Mouse (Mus musculus) intestine, embryonic 15.5 days (tissue): ENCODE results near the gene Kcnq5. TPM values are rescaled to one million over a fixed set of nuclear protein-coding genes. Genes with fewer than 3 reads are reported as not detected.
"Not testable (repeated sequence)": the region's sequence is repeated elsewhere in the genome, so short reads cannot be mapped to it uniquely, and the experiment has no call there.

Experiments
- ATAC-seq: fragments of 200-750 bp; cut with Nextera tagmentation; 2 replicates; pipeline ENCODE4 v1.8.0; 2017; ENCODE audit warnings: moderate TSS enrichment, moderate library complexity
- H3K27ac ChIP-seq: fragments of 300-500 bp; sonication (generic); 2 replicates; pipeline ENCODE4 v1.5.1; 2015; ENCODE audit warnings: mild to moderate bottlenecking, inconsistent platforms
- H3K27me3 ChIP-seq: fragments of 300-500 bp; sonication (generic); replicated peaks from 2 replicates; pipeline ENCODE4 v1.6.1; 2015; ENCODE audit warnings: inconsistent platforms
- H3K36me3 ChIP-seq: fragments of 300-500 bp; sonication (generic); 2 replicates; pipeline ENCODE4 v1.6.1; 2015; ENCODE audit warnings: inconsistent platforms
- H3K4me1 ChIP-seq: fragments of 300-500 bp; sonication (generic); replicated peaks from 2 replicates; pipeline ENCODE4 v1.6.1; 2015; ENCODE audit warnings: inconsistent platforms
- H3K4me2 ChIP-seq: fragments of 300-500 bp; sonication (generic); replicated peaks from 2 replicates; pipeline ENCODE4 v1.6.1; 2015; ENCODE audit warnings: mild to moderate bottlenecking, inconsistent platforms
- H3K4me3 ChIP-seq: fragments of 300-500 bp; sonication (generic); replicated peaks from 2 replicates; pipeline ENCODE4 v1.5.1; 2015; ENCODE audit warnings: inconsistent platforms
- H3K9ac ChIP-seq: fragments of 300-500 bp; sonication (generic); 2 replicates; pipeline ENCODE4 v1.6.1; 2015; ENCODE audit warnings: inconsistent platforms
- H3K9me3 ChIP-seq: fragments of 300-500 bp; sonication (generic); 2 replicates; pipeline ENCODE4 v1.6.1; 2016; ENCODE audit warnings: inconsistent platforms
- WGBS: fragments of 180-500 bp; shearing (Covaris S2); methylation state at CpG from one replicate; pipeline ENCODE4 v1.1.7; 2015; 5-methylcytosine and 5-hydroxymethylcytosine counted together
- polyA plus RNA-seq: library from polyadenylated mRNA; unstranded; fragments of >200 nt; fragmentation: Nextera tagmentation; extraction: Ambion mirVana; gene quantifications from 2 replicates; pipeline ENCODE4 v1.2.1, GENCODE M21; 2015

Gene Kcnq5
- polyA plus RNA-seq, 1 experiment from 2014 or later: 1.8 TPM

- Histone ChIP-seq H3K9ac (no peak overlapping the region), H3K4me3 (no peak overlapping the region), H3K27ac (no peak overlapping the region), H3K9me3 (no peaks in the 10 kb centered on the region), H3K36me3 (no peaks in the 10 kb centered on the region), H3K4me2 (no peak overlapping the region), H3K27me3 (no peaks in the 10 kb centered on the region), H3K4me1 (no peaks in the 10 kb centered on the region)
- ATAC-seq: no peak
- 81% methylated on average over 3 of the region's 3 CpGs for WGBS
Measured at GRCm38 (mm10) chr1:21431666-21432065, 530.1 kb downstream of the Kcnq5 start.

DNA sequence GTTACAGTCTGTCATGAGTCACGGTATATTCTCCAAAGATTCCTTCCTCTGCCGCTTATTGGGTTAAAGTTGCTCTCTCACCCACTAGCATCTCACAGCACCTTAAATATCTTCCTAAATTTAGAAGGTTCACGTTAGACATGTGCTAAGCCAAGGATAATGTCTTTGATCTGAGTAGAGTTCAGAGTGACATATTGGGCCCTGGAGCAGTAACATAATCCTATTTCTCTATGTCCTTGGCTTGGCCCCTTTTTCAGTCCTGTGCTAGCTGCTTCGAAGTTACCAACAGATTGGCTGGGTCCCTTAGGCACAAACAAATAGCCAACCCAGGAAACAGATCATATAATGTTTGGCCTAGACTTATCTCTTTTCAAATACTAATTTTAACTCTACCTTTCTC, 533.7 kb downstream of the Kcnq5 start:
- Histone ChIP-seq H3K9ac (no peak overlapping the region), H3K36me3 (no peaks in the 10 kb centered on the region), H3K9me3 (no peaks in the 10 kb centered on the region), H3K4me3 (no peak overlapping the region), H3K4me2 (no peak overlapping the region), H3K4me1 (no peaks in the 10 kb centered on the region), H3K27me3 (no peaks in the 10 kb centered on the region), H3K27ac (no peak overlapping the region)
- 81% methylated on average over 4 of the region's 4 CpGs for whole genome bisulfite sequencing
- no peak for ATAC-seq

DNA sequence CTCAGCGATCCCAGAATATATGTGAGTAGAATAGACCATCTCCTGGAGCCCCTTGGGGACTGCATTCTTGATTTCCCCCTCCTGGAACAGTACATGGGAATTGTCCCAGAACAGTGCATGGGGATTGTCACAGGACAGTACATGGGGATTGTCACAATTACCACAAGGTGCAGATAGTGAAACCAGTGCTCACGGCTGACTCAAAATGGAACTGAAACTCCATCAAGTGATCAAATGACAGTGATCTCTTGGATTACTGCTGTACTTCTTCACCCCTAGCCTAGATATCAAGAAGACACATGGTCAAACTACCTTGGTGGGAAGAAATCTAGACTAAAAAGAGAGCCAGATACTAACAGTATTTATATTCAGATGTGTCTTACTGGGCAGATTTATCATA, 536.1 kb downstream of the Kcnq5 start:
- Histone ChIP-seq H3K4me1 (no peaks in the 10 kb centered on the region), H3K27me3 (no peaks in the 10 kb centered on the region), H3K9me3 (no peaks in the 10 kb centered on the region), H3K4me3 (no peak overlapping the region), H3K36me3 (no peaks in the 10 kb centered on the region), H3K9ac (no peak overlapping the region), H3K4me2 (no peak overlapping the region), H3K27ac (no peak overlapping the region)
- 76% methylated on average over 2 of the region's 2 CpGs for WGBS
- no peak for ATAC-seq

GRCm38 (mm10) chr1:21419370-21419769, 542.4 kb downstream of the Kcnq5 start:
- Histone ChIP-seq H3K27ac (no peak overlapping the region), H3K4me2 (no peak overlapping the region), H3K27me3 (no peaks in the 10 kb centered on the region), H3K4me1 (no peaks in the 10 kb centered on the region), H3K36me3 (no peaks in the 10 kb centered on the region), H3K4me3 (no peak overlapping the region), H3K9ac (no peak overlapping the region), H3K9me3 (no peaks in the 10 kb centered on the region)
- no peak for ATAC-seq

GRCm38 (mm10) chr1:21412197-21412555, 549.6 kb downstream of the Kcnq5 start:
- H3K27ac ChIP-seq: no peak overlapping the region
- no peak overlapping the region for H3K4me3 ChIP-seq
- no peaks in the 10 kb centered on the region for H3K27me3 ChIP-seq
- H3K4me2 ChIP-seq: no peak overlapping the region
- 90% methylated on average over 2 of the region's 2 CpGs for WGBS
- H3K4me1 ChIP-seq: no peaks in the 10 kb centered on the region
- ATAC-seq: no peak
- H3K9ac ChIP-seq: no peak overlapping the region
- H3K9me3 ChIP-seq: no peaks in the 10 kb centered on the region
- no peaks in the 10 kb centered on the region for H3K36me3 ChIP-seq

- no peaks in the 10 kb centered on the region for H3K9me3 ChIP-seq
- H3K4me3 ChIP-seq: no peak overlapping the region
- no peak overlapping the region for H3K4me2 ChIP-seq
- no peaks in the 10 kb centered on the region for H3K36me3 ChIP-seq
- H3K27me3 ChIP-seq: no peaks in the 10 kb centered on the region
- H3K27ac ChIP-seq: no peak overlapping the region
- WGBS: 58% methylated on average over 18 of the region's 18 CpGs
- 0 out of 2 replicates have a peak, but pooled peaks have one; percentile 17 for ATAC-seq
- H3K9ac ChIP-seq: no peak overlapping the region
- H3K4me1 ChIP-seq: no peaks in the 10 kb centered on the region
Measured at GRCm38 (mm10) chr1:21411331-21412196, 550.2 kb downstream of the Kcnq5 start.

GRCm38 (mm10) chr1:21407266-21407665, 554.5 kb downstream of the Kcnq5 start:
- no peak overlapping the region for H3K27ac ChIP-seq
- no peak overlapping the region for H3K4me2 ChIP-seq
- no peaks in the 10 kb centered on the region for H3K27me3 ChIP-seq
- no peaks in the 10 kb centered on the region for H3K36me3 ChIP-seq
- ATAC-seq: no peak
- H3K9me3 ChIP-seq: no peaks in the 10 kb centered on the region
- WGBS: 70% methylated on average over 2 of the region's 2 CpGs
- no peak overlapping the region for H3K4me3 ChIP-seq
- no peaks in the 10 kb centered on the region for H3K4me1 ChIP-seq
- H3K9ac ChIP-seq: no peak overlapping the region

DNA sequence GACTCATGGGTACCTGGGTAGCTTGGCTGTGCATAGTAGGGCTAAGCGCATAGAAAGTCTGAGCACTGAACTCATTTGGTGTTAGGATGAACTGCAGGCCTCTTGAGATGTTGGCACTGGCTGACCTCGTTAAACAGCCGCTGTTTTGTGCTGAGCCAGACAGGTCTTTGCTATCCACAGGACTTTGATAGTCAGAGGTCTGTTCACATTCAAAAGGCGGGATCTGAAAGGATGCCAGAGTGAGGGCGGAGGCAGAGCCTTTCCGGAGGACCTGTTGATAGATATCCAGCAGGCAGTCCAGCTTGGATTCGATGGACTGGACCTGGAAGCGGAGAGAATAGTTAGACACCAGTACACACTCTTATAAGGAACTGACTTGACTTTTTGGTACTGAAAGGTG, 558.9 kb downstream of the Kcnq5 start:
- H3K4me2 ChIP-seq: no peak overlapping the region

DNA sequence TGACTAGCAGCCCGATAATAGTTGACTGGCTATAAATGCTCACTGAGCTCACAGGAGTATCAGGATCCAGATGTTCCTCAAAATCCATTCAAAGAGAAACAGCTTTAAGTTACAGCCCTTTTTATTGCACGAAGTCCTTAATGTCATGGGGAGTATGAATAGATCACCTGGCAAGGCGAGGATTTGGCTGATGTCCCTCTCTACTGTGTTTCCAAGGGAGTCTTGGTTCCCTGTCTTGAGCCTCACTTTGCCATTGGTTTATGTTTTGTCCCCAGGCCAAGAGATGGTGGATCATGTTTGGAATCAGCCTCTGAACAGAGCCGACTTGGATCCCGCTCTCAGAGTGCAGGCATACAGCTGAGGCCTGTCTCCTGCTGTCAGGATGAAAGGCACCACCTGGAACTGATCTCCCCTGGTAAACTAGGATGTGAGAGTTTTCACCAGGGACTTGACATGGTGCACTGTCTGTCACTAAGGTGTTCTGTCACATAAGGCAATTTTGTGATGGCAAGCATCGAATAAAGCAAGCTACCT, 570.5 kb downstream of the Kcnq5 start:
- WGBS: 56% methylated on average over 6 of the region's 6 CpGs
- Histone ChIP-seq H3K4me1 (no peaks in the 10 kb centered on the region), H3K4me3 (no peak overlapping the region), H3K4me2 (no peak overlapping the region), H3K9ac (no peak overlapping the region), H3K27ac (no peak overlapping the region), H3K36me3 (no peaks in the 10 kb centered on the region), H3K9me3 (no peaks in the 10 kb centered on the region), H3K27me3 (no peaks in the 10 kb centered on the region)
- no peak for ATAC-seq

More for the DNA sequence above, 558.9 kb downstream of the Kcnq5 start:
- no peaks in the 10 kb centered on the region for H3K27me3 ChIP-seq
- H3K36me3 ChIP-seq: no peaks in the 10 kb centered on the region
- no peak overlapping the region for H3K4me3 ChIP-seq
- H3K9me3 ChIP-seq: no peaks in the 10 kb centered on the region
- H3K4me1 ChIP-seq: no peaks in the 10 kb centered on the region
- no peak overlapping the region for H3K27ac ChIP-seq
- ATAC-seq: no peak
- no peak overlapping the region for H3K9ac ChIP-seq
- WGBS: 80% methylated on average over 8 of the region's 8 CpGs

DNA sequence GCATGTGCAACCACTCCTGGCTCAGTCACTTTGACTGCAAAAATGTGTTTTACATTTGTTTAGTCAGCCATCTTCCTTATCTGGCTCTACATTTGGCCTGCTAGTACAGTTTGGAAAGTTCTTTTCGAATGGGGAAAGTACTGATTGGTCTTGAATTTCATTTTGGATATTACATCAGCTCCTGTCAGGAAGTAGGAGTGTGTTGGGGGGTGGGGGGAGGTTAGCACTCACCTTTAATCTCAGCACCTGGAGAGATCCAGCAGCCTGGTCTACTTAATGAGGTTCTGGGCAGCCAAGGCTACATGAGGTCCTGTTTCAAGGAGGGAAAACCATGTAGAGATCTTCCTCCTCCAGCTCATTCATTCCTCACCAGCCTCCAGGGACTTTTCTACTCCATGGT, 578.5 kb downstream of the Kcnq5 start, which contains the start of gene Khdc1b:
Gene Khdc1b (plus strand): TSS at position 301 of the 400 bp plus-strand sequence.
- no peaks in the 10 kb centered on the region for H3K27me3 ChIP-seq
- H3K36me3 ChIP-seq: no peaks in the 10 kb centered on the region
- WGBS: 88% methylated on average over 1 of the region's 1 CpGs

DNA sequence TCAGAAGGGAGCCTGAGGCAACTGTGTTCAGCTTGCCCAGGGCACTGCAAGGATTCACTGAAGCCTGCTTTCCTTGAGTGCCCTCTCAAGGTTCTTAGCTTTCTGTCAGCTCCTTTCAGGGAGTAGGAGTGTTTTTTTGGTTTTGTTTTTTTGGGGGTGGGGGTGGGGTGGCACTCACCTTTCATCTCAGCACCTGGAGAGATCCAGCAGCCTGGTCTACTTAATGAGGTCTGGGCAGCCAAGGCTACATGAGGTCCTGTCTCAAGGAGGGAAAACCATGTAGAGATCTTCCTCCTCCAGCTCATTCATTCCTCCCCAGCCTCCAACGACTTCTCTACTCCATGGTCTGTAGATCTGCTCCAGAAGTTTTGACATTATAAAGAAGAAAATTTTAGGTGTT, 593.7 kb downstream of the Kcnq5 start, which contains the start of gene Khdc1c:
Gene Khdc1c (plus strand): TSS at position 301 of the 400 bp plus-strand sequence.
- H3K36me3 ChIP-seq, H3K4me1 ChIP-seq, H3K4me2 ChIP-seq, H3K9me3 ChIP-seq, H3K27me3 ChIP-seq, H3K27ac ChIP-seq, ATAC-seq, H3K4me3 ChIP-seq, H3K9ac ChIP-seq: not testable (repeated sequence)
- WGBS: 71% methylated on average over 1 of the region's 1 CpGs

More for the DNA sequence above, 578.5 kb downstream of the Kcnq5 start, which contains the start of gene Khdc1b:
- Histone ChIP-seq H3K4me2 (no peak within 1 kb of the TSS), H3K27ac (no peak within 1 kb of the TSS), H3K9ac (no peak within 1 kb of the TSS), H3K9me3 (no peaks in the 10 kb centered on the region), H3K4me1 (no peaks in the 10 kb centered on the region), H3K4me3 (no peak within 1 kb of the TSS)
- no peak for ATAC-seq

DNA sequence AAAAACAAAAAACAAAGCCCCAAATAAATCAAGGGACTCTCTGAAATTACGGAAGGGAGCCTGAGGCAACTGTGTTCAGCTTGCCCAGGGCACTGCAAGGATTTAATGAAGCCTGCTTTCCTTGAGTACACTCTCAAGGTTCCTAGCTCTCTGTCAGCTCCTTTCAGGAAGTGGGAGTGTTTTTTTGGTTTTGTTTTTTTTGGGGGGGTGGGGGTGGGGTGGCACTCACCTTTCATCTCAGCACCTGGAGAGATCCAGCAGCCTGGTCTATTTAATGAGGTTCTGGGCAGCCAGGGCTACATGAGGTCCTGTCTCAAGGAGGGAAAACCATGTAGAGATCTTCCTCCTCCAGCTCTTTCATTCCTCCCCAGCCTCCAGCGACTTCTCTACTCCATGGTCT, 612.4 kb downstream of the Kcnq5 start, which contains the start of gene Khdc1a:
Gene Khdc1a (plus strand): TSS at position 301 of the 400 bp plus-strand sequence.
- Histone ChIP-seq H3K9ac (no peak within 1 kb of the TSS), H3K4me3 (no peak within 1 kb of the TSS), H3K27me3 (no peaks in the 10 kb centered on the region), H3K9me3 (no peaks in the 10 kb centered on the region), H3K4me2 (no peak within 1 kb of the TSS), H3K27ac (no peak within 1 kb of the TSS), H3K36me3 (no peaks in the 10 kb centered on the region), H3K4me1 (no peaks in the 10 kb centered on the region)
- ATAC-seq: no peak
- 82% methylated on average over 2 of the region's 2 CpGs for WGBS
